Mouse (Mus musculus): ENCODE measurements at regions not wholly inside any gene's neighbourhood (a gene's known extent, or its start where the extent isn't known, plus 50 kb on each side); places are given as distances from the start of the nearest gene placed in this dataset.

DNA sequence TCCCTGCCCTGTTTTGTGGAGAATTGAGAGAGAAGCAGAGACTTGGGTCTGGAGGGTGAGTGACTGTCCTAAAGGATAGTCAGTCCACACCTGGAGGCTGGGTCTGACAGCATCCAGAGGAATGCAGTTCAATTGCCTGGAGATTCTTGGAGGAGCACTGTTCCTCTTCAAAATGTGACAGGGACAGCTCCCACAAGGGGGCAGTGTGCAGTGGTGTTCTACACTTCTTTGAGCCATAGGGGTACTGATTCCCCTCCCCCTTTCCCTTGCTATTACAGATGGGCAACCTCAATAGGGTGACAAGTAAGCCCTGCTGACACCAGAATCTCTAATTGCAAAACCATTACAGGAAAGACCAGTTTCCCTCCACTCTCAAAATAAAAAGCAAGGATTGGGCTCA, 63.7 kb upstream of the Gm773 start:
- Histone ChIP-seq H3K27ac (replicated peaks; ENCODE audit: low read depth, low read length) (no peak overlapping the region), H3K4me1 (ENCODE audit: control insufficient read depth, insufficient read depth, low read length) (no peaks in the 10 kb centered on the region), H3K36me3 (ENCODE audit: control insufficient read depth, insufficient read depth, low read length) (no peaks in the 10 kb centered on the region), H3K4me2 (ENCODE audit: low read depth, severe bottlenecking) (no peak overlapping the region), H3K9ac (ENCODE audit: low read length) (no peak overlapping the region), H3K9me3 (ENCODE audit: control insufficient read depth, low read length) (no peaks in the 10 kb centered on the region), H3K4me3 (ENCODE audit: low read depth, low read length) (no peak overlapping the region), H3K27me3 (ENCODE audit: control insufficient read depth, insufficient read depth, low read length) (no peaks in the 10 kb centered on the region)
- DNase-seq (ENCODE audit: low spot score): no peak
- ATAC-seq (ENCODE audit: insufficient number of reproducible peaks, low FRiP score, low TSS enrichment, low read depth): no peak

DNA sequence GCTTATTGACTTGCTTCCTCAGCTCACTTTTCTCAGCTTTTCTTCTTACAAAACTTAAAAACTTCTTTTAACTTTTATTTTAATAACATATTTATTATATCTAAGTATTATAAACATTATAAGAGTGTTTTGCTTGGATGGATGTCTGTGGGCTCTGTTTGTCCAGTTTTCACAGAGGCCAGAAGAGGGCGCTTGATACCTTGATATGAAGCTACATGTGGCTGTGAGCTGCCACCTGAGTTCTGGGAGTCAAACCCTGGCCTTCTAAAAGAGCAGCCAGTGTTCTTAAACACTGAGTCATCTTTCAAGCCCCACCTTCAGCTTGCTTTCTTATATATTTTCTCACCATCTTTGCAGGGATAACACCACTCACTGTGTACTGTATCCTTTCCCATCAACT, 61.5 kb upstream of the Gm773 start:
- no peak overlapping the region for H3K4me3 ChIP-seq (ENCODE audit: low read depth, low read length)
- no peak overlapping the region for H3K27ac ChIP-seq (replicated peaks; ENCODE audit: low read depth, low read length)
- WGBS: 5% methylated on average over 1 of the region's 1 CpGs
- no peaks in the 10 kb centered on the region for H3K9me3 ChIP-seq (ENCODE audit: control insufficient read depth, low read length)
- no peaks in the 10 kb centered on the region for H3K4me1 ChIP-seq (ENCODE audit: control insufficient read depth, insufficient read depth, low read length)
- no peak overlapping the region for H3K9ac ChIP-seq (ENCODE audit: low read length)
- no peak for ATAC-seq (ENCODE audit: insufficient number of reproducible peaks, low FRiP score, low TSS enrichment, low read depth)
- H3K36me3 ChIP-seq (ENCODE audit: control insufficient read depth, insufficient read depth, low read length): no peaks in the 10 kb centered on the region
- H3K27me3 ChIP-seq (ENCODE audit: control insufficient read depth, insufficient read depth, low read length): no peaks in the 10 kb centered on the region
- peak; percentile 23 for DNase-seq (ENCODE audit: low spot score)
- H3K4me2 ChIP-seq (ENCODE audit: low read depth, severe bottlenecking): no peak overlapping the region

DNA sequence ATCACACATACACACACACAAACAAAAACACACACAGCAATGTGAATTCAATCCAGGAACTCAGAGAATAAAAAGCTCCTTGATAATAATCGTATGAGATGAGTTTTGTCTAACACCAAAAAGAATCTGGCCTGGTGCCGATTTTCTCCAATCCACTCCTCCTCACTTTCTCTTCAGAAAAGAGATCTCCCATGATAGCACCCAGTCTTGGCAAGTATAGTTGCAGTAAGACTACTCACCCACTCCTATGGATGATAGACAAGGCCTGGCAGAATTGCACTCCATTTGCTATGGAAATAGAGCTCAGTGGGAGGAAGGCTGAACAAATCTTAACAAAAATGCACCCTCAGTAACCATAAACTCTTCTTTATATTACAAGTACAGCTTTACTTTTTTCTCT, 57.0 kb upstream of the Gm773 start:
- Histone ChIP-seq H3K36me3 (ENCODE audit: control insufficient read depth, insufficient read depth, low read length) (no peaks in the 10 kb centered on the region), H3K4me1 (ENCODE audit: control insufficient read depth, insufficient read depth, low read length) (no peaks in the 10 kb centered on the region), H3K27ac (replicated peaks; ENCODE audit: low read depth, low read length) (no peak overlapping the region), H3K4me2 (ENCODE audit: low read depth, severe bottlenecking) (no peak overlapping the region), H3K4me3 (ENCODE audit: low read depth, low read length) (no peak overlapping the region), H3K9ac (ENCODE audit: low read length) (no peak overlapping the region), H3K27me3 (ENCODE audit: control insufficient read depth, insufficient read depth, low read length) (no peaks in the 10 kb centered on the region), H3K9me3 (ENCODE audit: control insufficient read depth, low read length) (no peaks in the 10 kb centered on the region)
- DNase-seq (ENCODE audit: low spot score) (no peak), ATAC-seq (ENCODE audit: insufficient number of reproducible peaks, low FRiP score, low TSS enrichment, low read depth) (no peak)
- WGBS: 94% methylated on average over 2 of the region's 2 CpGs

Data from limb, embryonic 11.5 days (tissue).